Mouse (Mus musculus): ENCODE data around the gene Pip5k1b. TPM values are rescaled to one million over a fixed set of nuclear protein-coding genes. Genes with fewer than 3 reads are reported as not detected.

Pip5k1b gene
- polyA plus RNA-seq, 1 experiment from 2014 or later = 5.6 TPM

DNA sequence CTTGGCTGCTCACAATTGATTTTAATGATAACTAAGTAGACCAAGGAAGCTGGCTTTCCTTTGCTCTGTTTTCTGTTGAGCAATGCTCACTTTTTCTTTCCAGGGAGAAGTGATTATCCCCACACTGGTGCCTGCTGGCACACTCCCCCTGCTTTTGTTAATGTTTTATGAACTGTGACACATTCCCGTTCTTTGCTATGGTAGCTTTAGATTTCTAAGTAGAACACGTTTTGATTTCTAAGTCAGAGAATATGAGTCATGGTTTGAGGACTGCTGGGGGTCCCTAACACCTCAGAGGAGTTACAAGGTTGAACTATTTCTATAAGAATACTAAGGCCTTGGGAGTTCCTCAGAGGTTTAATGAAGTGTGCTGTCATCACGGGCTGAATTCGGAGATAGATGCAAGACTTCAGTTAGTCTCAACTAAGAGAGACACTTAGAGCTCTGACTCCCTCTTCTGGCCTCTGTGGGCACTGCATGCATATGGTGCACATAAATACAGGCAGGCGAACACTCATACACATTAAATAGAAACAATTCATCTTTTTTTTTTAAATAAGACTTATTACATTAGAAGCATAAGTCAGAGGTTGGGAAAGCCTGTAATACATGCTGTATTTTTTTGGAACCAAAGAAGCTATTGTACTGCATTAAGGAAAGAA lies 203.2 kb downstream of the Pip5k1b start:
- no peaks in the 10 kb centered on the region for H3K4me1 ChIP-seq (replicated peaks; ENCODE audit: control insufficient read depth, insufficient read depth, low read length)
- H3K4me2 ChIP-seq = no peak overlapping the region
- H3K27me3 ChIP-seq (replicated peaks; ENCODE audit: control insufficient read depth, insufficient read depth, low read length) = no peaks in the 10 kb centered on the region
- H3K27ac ChIP-seq (ENCODE audit: low read depth, low read length) = no peak overlapping the region
- DNase-seq (ENCODE audit: low spot score) (no peak), ATAC-seq (replicated peaks; ENCODE audit: low FRiP score) (no peak)
- no peaks in the 10 kb centered on the region for H3K9me3 ChIP-seq (ENCODE audit: control insufficient read depth, low read length)
- H3K4me3 ChIP-seq (ENCODE audit: low read depth, low read length) = no peak overlapping the region
- no peaks in the 10 kb centered on the region for H3K36me3 ChIP-seq (ENCODE audit: control insufficient read depth, insufficient read depth, low read length)
- H3K9ac ChIP-seq (ENCODE audit: low read depth, low read length) = no peak overlapping the region
- WGBS = 88% methylated on average over 5 of the region's 5 CpGs

- Histone ChIP-seq H3K27ac (ENCODE audit: low read depth, low read length) (no peak overlapping the region), H3K27me3 (replicated peaks; ENCODE audit: control insufficient read depth, insufficient read depth, low read length) (no peaks in the 10 kb centered on the region), H3K36me3 (ENCODE audit: control insufficient read depth, insufficient read depth, low read length) (no peaks in the 10 kb centered on the region), H3K4me1 (replicated peaks; ENCODE audit: control insufficient read depth, insufficient read depth, low read length) (no peaks in the 10 kb centered on the region), H3K9ac (ENCODE audit: low read depth, low read length) (no peak overlapping the region), H3K4me3 (ENCODE audit: low read depth, low read length) (no peak overlapping the region), H3K9me3 (ENCODE audit: control insufficient read depth, low read length) (no peaks in the 10 kb centered on the region), H3K4me2 (no peak overlapping the region)
- DNase-seq (ENCODE audit: low spot score) (no peak), ATAC-seq (replicated peaks; ENCODE audit: low FRiP score) (no peak)
- 89% methylated on average over 8 of the region's 8 CpGs for WGBS
Observed at GRCm38 (mm10) chr19:24344501-24344900, 211.2 kb downstream of the Pip5k1b start.

DNA sequence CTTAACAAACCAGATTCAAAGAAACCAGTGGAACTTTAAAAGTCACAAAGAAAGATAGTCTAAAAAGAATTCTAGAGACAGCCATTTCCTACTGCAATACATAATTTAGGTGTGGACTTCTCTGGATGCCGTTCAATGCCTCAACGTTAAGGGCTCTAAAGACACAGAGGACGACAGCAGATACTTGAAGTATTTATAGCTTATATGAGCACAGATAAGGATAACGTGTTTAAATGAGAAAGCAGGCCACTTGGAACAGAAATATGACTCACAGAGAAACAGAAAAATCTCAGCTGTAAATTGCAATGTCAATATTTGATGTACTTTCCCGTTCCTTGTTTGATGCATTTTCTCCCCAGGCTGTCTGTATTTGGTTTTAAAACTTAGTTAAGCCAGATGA lies 212.9 kb downstream of the Pip5k1b start:
- no peaks in the 10 kb centered on the region for H3K36me3 ChIP-seq (ENCODE audit: control insufficient read depth, insufficient read depth, low read length)
- no peak overlapping the region for H3K4me2 ChIP-seq
- H3K9me3 ChIP-seq (ENCODE audit: control insufficient read depth, low read length) = no peaks in the 10 kb centered on the region
- H3K9ac ChIP-seq (ENCODE audit: low read depth, low read length) = no peak overlapping the region
- DNase-seq (ENCODE audit: low spot score) = no peak
- H3K4me1 ChIP-seq (replicated peaks; ENCODE audit: control insufficient read depth, insufficient read depth, low read length) = no peaks in the 10 kb centered on the region
- no peak overlapping the region for H3K4me3 ChIP-seq (ENCODE audit: low read depth, low read length)
- no peak overlapping the region for H3K27ac ChIP-seq (ENCODE audit: low read depth, low read length)
- 64% methylated on average over 5 of the region's 5 CpGs for WGBS
- no peaks in the 10 kb centered on the region for H3K27me3 ChIP-seq (replicated peaks; ENCODE audit: control insufficient read depth, insufficient read depth, low read length)
- ATAC-seq (replicated peaks; ENCODE audit: low FRiP score) = no peak

- Histone ChIP-seq H3K4me3 (ENCODE audit: low read depth, low read length) (no peak overlapping the region), H3K9ac (ENCODE audit: low read depth, low read length) (no peak overlapping the region), H3K4me2 (no peak overlapping the region), H3K9me3 (ENCODE audit: control insufficient read depth, low read length) (no peaks in the 10 kb centered on the region), H3K27ac (ENCODE audit: low read depth, low read length) (no peak overlapping the region), H3K36me3 (ENCODE audit: control insufficient read depth, insufficient read depth, low read length) (no peaks in the 10 kb centered on the region), H3K4me1 (replicated peaks; ENCODE audit: control insufficient read depth, insufficient read depth, low read length) (peaks cover 4% of the 10 kb centered on the region; the same call in 1 of the 2 replicates), H3K27me3 (replicated peaks; ENCODE audit: control insufficient read depth, insufficient read depth, low read length) (no peaks in the 10 kb centered on the region)
- 52% methylated on average over 12 of the region's 12 CpGs for WGBS
- ATAC-seq (replicated peaks; ENCODE audit: low FRiP score) (no peak), DNase-seq (ENCODE audit: low spot score) (no peak)
Observed at GRCm38 (mm10) chr19:24336370-24337076, 219.1 kb downstream of the Pip5k1b start.

DNA sequence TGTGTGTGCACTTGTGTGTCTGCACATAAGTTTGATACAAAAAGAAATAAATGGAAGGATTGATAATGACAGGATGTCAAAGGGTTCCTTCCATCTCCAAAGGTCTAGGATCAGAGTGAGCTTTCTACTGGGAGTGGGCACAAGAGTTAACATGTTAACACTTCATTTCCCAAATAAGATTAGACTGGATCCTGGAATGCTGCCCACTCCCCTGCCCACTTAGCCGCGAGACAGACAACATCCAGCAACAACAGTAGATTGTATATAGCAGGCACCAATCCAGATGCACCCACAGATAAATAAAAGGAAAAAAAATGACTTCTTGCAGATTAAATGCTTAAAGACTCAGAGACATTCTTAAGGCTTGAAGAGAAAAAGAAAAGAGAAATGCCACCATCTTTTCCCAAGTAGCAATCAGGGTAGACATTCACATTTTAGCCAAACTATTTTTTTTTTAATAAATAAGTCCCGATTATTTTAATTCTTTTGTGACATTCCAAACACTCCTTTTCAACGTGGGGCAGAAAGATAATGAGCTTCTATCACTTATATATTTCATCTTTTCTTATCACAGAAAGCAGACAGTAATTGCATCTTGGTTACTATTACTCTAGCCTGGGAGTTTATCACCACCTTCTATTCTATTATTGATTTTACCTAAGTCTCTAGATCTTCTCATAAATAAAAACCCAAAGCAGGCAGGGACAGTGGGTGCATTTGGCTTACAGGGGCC lies 219.9 kb downstream of the Pip5k1b start:
- H3K4me3 ChIP-seq (ENCODE audit: low read depth, low read length) = no peak overlapping the region
- DNase-seq (ENCODE audit: low spot score) = no peak
- H3K4me2 ChIP-seq = no peak overlapping the region
- no peaks in the 10 kb centered on the region for H3K9me3 ChIP-seq (ENCODE audit: control insufficient read depth, low read length)
- ATAC-seq (replicated peaks; ENCODE audit: low FRiP score) = no peak
- H3K27me3 ChIP-seq (replicated peaks; ENCODE audit: control insufficient read depth, insufficient read depth, low read length) = no peaks in the 10 kb centered on the region
- 59% methylated on average over 4 of the region's 4 CpGs for WGBS
- no peaks in the 10 kb centered on the region for H3K36me3 ChIP-seq (ENCODE audit: control insufficient read depth, insufficient read depth, low read length)
- no peak overlapping the region for H3K27ac ChIP-seq (ENCODE audit: low read depth, low read length)
- H3K9ac ChIP-seq (ENCODE audit: low read depth, low read length) = no peak overlapping the region
- H3K4me1 ChIP-seq (replicated peaks; ENCODE audit: control insufficient read depth, insufficient read depth, low read length) = peaks cover 4% of the 10 kb centered on the region; the same call in 1 of the 2 replicates

DNA sequence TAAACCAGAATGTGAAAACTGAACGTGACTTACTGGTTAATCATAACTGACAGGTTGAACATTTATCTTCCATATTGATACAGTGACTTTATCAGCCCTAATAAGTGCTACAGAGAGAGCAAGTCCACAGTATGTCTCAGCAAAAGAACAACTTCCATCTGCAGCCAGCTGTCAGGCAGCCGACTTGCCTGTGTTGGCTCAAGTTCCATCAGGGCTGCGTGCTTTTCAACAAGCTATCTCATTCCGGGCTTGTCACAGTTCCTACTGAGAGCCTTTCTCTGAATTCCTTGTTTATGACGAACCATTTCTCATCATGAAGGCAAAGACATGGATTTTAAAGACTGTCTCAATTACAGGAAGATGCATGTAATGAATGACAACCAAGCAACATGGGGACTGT lies 222.7 kb downstream of the Pip5k1b start:
- no peak overlapping the region for H3K4me3 ChIP-seq (ENCODE audit: low read depth, low read length)
- 74% methylated on average over 5 of the region's 5 CpGs for whole genome bisulfite sequencing
- no peaks in the 10 kb centered on the region for H3K27me3 ChIP-seq (replicated peaks; ENCODE audit: control insufficient read depth, insufficient read depth, low read length)
- no peak for ATAC-seq (replicated peaks; ENCODE audit: low FRiP score)
- DNase-seq (ENCODE audit: low spot score) = no peak
- H3K4me1 ChIP-seq (replicated peaks; ENCODE audit: control insufficient read depth, insufficient read depth, low read length) = peaks cover 4% of the 10 kb centered on the region; the same call in 1 of the 2 replicates
- no peak overlapping the region for H3K27ac ChIP-seq (ENCODE audit: low read depth, low read length)
- H3K9ac ChIP-seq (ENCODE audit: low read depth, low read length) = no peak overlapping the region
- H3K4me2 ChIP-seq = no peak overlapping the region
- no peaks in the 10 kb centered on the region for H3K9me3 ChIP-seq (ENCODE audit: control insufficient read depth, low read length)
- no peaks in the 10 kb centered on the region for H3K36me3 ChIP-seq (ENCODE audit: control insufficient read depth, insufficient read depth, low read length)

- Histone ChIP-seq H3K4me1 (replicated peaks; ENCODE audit: control insufficient read depth, insufficient read depth, low read length) (peaks cover 1% of the 10 kb centered on the region; the same call in 1 of the 2 replicates), H3K4me3 (ENCODE audit: low read depth, low read length) (no peak overlapping the region), H3K9me3 (ENCODE audit: control insufficient read depth, low read length) (no peaks in the 10 kb centered on the region), H3K36me3 (ENCODE audit: control insufficient read depth, insufficient read depth, low read length) (no peaks in the 10 kb centered on the region), H3K4me2 (no peak overlapping the region), H3K27ac (ENCODE audit: low read depth, low read length) (no peak overlapping the region), H3K9ac (ENCODE audit: low read depth, low read length) (no peak overlapping the region), H3K27me3 (replicated peaks; ENCODE audit: control insufficient read depth, insufficient read depth, low read length) (no peaks in the 10 kb centered on the region)
- WGBS = 45% methylated on average over 2 of the region's 2 CpGs
- no peak for DNase-seq (ENCODE audit: low spot score)
- no peak for ATAC-seq (replicated peaks; ENCODE audit: low FRiP score)
Observed at GRCm38 (mm10) chr19:24331274-24331673, 224.4 kb downstream of the Pip5k1b start.

DNA sequence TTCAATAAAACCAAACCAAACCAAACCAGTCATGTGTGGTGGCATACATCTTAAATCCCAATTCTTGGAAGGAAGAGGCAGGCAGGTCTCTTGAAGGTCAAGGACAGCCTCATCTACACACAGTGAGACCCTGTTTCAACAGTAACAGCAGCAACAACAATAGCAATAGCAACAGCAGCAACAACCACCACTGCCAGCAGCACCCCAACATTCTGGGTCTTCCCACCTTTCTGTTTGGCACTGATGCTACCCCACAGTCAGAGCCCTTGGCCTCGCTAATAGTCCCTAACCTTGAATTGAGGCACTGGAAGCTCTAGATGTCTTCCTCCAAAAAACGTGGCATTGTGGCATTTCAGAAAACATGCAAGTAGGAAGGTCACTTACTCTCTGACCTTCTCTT lies 225.3 kb downstream of the Pip5k1b start:
- Histone ChIP-seq H3K27me3 (replicated peaks; ENCODE audit: control insufficient read depth, insufficient read depth, low read length) (no peaks in the 10 kb centered on the region), H3K4me3 (ENCODE audit: low read depth, low read length) (no peak overlapping the region), H3K27ac (ENCODE audit: low read depth, low read length) (no peak overlapping the region), H3K4me2 (no peak overlapping the region), H3K4me1 (replicated peaks; ENCODE audit: control insufficient read depth, insufficient read depth, low read length) (no peaks in the 10 kb centered on the region), H3K9ac (ENCODE audit: low read depth, low read length) (no peak overlapping the region), H3K36me3 (ENCODE audit: control insufficient read depth, insufficient read depth, low read length) (no peaks in the 10 kb centered on the region), H3K9me3 (ENCODE audit: control insufficient read depth, low read length) (no peaks in the 10 kb centered on the region)
- 69% methylated on average over 2 of the region's 2 CpGs for WGBS
- no peak for DNase-seq (ENCODE audit: low spot score)
- no peak for ATAC-seq (replicated peaks; ENCODE audit: low FRiP score)
